ENCODE assay signal across 8 mouse cellular contexts in genomic region chr9:43920053-43920754, GRCm38 (mm10).
DNase-seq lines count a peak whose midpoint lies in the region; ATAC-seq lines count a peak whose summit lies in the region.

No protein-coding gene starts in this region.

- peak; percentile 71 for DNase-seq in adrenal gland, adult 8-10 months
- DNase-seq in embryo, embryonic 11.5 days (ENCODE audit: low read depth, low spot score) = peak; percentile 54
- DNase-seq in gastrocnemius, postnatal 36 days = peak; percentile 51 to 62
- DNase-seq in intestine, embryonic 14.5 days (ENCODE audit: low spot score) = peak; percentile 89
- peak; percentile 44 to 70 for DNase-seq in left cerebral cortex, adult 8-10 months (ENCODE audit: low spot score in 2 of 2)
- DNase-seq in spleen, adult 18-20 months = peak; percentile 14 to 59

- H3K27me3 ChIP-seq in intestine, embryonic 14.5 days (replicated peaks; ENCODE audit: control insufficient read depth, insufficient read depth, low read length) = peaks cover 23% of the 10 kb centered on the region
- H3K27me3 ChIP-seq in midbrain, embryonic 13.5 days = peaks cover 32% of the 10 kb centered on the region

- no peaks in the 10 kb centered on the region for H3K4me1 ChIP-seq in intestine, embryonic 14.5 days (replicated peaks; ENCODE audit: control insufficient read depth, insufficient read depth, low read length)
- peaks cover 59% of the 10 kb centered on the region for H3K4me1 ChIP-seq in midbrain, embryonic 13.5 days (replicated peaks)

- H3K4me3 ChIP-seq in intestine, embryonic 14.5 days (ENCODE audit: low read depth, low read length) = no peak overlapping the region
- no peak overlapping the region for H3K4me3 ChIP-seq in midbrain, embryonic 13.5 days (replicated peaks)

- 0 out of 2 replicates have a peak, but pooled peaks have one; percentile 32 for ATAC-seq in intestine, embryonic 14.5 days (replicated peaks; ENCODE audit: low FRiP score, low TSS enrichment, low read depth)
- ATAC-seq in midbrain, embryonic 13.5 days = peak; percentile 62
- ATAC-seq in megakaryocyte, adult 5-6 weeks (ENCODE audit: poor library complexity, severe bottlenecking) = no peak

- intact Hi-C loops in gastrocnemius, postnatal 36 days (cut with DNase I) = loop anchor here (2.0 to 5.0 kb wide), 2 partner anchors 53 to 178 kb away; partner anchors contain the start of gene Nectin1

- no peak overlapping the region for H3K27ac ChIP-seq in intestine, embryonic 14.5 days (ENCODE audit: low read depth)
- peak overlapping the region; percentile 61 for H3K27ac ChIP-seq in midbrain, embryonic 13.5 days

- H3K36me3 ChIP-seq in intestine, embryonic 14.5 days (ENCODE audit: control insufficient read depth, insufficient read depth, low read length) = no peaks in the 10 kb centered on the region
- H3K36me3 ChIP-seq in midbrain, embryonic 13.5 days = no peaks in the 10 kb centered on the region

- 17% methylated on average over 24 of the region's 24 CpGs for WGBS in intestine, embryonic 14.5 days
- 5% methylated on average over 24 of the region's 24 CpGs for WGBS in midbrain, embryonic 13.5 days

- no peak overlapping the region for H3K4me2 ChIP-seq in intestine, embryonic 14.5 days (ENCODE audit: low read length)
- H3K4me2 ChIP-seq in midbrain, embryonic 13.5 days (replicated peaks) = peak overlapping the region; percentile 38

- H3K9me3 ChIP-seq in intestine, embryonic 14.5 days (ENCODE audit: control insufficient read depth, low read length) = no peaks in the 10 kb centered on the region
- H3K9me3 ChIP-seq in midbrain, embryonic 13.5 days = no peaks in the 10 kb centered on the region

- H3K9ac ChIP-seq in intestine, embryonic 14.5 days (ENCODE audit: low read length) = no peak overlapping the region
- H3K9ac ChIP-seq in midbrain, embryonic 13.5 days (replicated peaks) = no peak overlapping the region

Comparison
In these comparisons a context has a peak if more than half of its experiments do, and no peak if none do; other contexts are left out.
1. DNase-seq: peak in every context shown above with its lines; median percentile 89 in intestine, embryonic 14.5 days; 71 in adrenal gland, adult 8-10 months; 57 in left cerebral cortex, adult 8-10 months; 56 in gastrocnemius, postnatal 36 days; 54 in embryo, embryonic 11.5 days; 36 in spleen, adult 18-20 months.